17 mouse cellular contexts compared by ENCODE assay signal in genomic region chr13:97380366-97380765, GRCm38 (mm10).
"Had no signal": no experiment of that assay in that cellular context is flagged by ENCODE, and none has a peak within 500 bp of the region (broad histone marks: within the 10 kb centered on the region; RNA-seq: fewer than 3 reads in every experiment).

No protein-coding gene starts in this region.

- DNase-seq: lung, adult 2 months; lung, postnatal 14 days; lung, postnatal 36 days; right cerebral cortex, postnatal 14 days; thymus, adult 2 months; thymus, postnatal 25 days; thymus, postnatal 4 days had no signal

- H3K36me3 ChIP-seq: lung, embryonic 15.5 days; midbrain, embryonic 13.5 days; midbrain, embryonic 15.5 days; neural tube, embryonic 12.5 days; stomach, embryonic 15.5 days had no signal

- H3K4me3 ChIP-seq: lung, embryonic 15.5 days; megakaryocyte, embryonic 14.5 days; midbrain, embryonic 13.5 days; midbrain, embryonic 15.5 days; neural tube, embryonic 12.5 days; stomach, embryonic 15.5 days had no signal

- H3K27me3 ChIP-seq: lung, embryonic 15.5 days; midbrain, embryonic 13.5 days; midbrain, embryonic 15.5 days; neural tube, embryonic 12.5 days; stomach, embryonic 15.5 days had no signal

- ATAC-seq: lung, postnatal 0 days; midbrain, embryonic 13.5 days; midbrain, embryonic 15.5 days had no signal

- H3K4me1 ChIP-seq: megakaryocyte, embryonic 14.5 days had no signal

- H3K9ac ChIP-seq: lung, embryonic 15.5 days; midbrain, embryonic 13.5 days; midbrain, embryonic 15.5 days; neural tube, embryonic 12.5 days; stomach, embryonic 15.5 days had no signal

- H3K4me2 ChIP-seq: lung, embryonic 15.5 days; midbrain, embryonic 11.5 days; midbrain, embryonic 13.5 days; midbrain, embryonic 15.5 days; neural tube, embryonic 12.5 days; stomach, embryonic 15.5 days had no signal

- H3K9me3 ChIP-seq: lung, embryonic 15.5 days; midbrain, embryonic 13.5 days; midbrain, embryonic 15.5 days; neural tube, embryonic 12.5 days; stomach, embryonic 15.5 days had no signal

- H3K27ac ChIP-seq: lung, embryonic 15.5 days; macrophage; midbrain, embryonic 13.5 days; midbrain, embryonic 15.5 days; neural tube, embryonic 12.5 days; stomach, embryonic 15.5 days; stomach, postnatal 0 days had no signal
